Mouse (Mus musculus) thymus, adult 2 months (tissue): ENCODE measurements around the gene Nmur1. TPM values are rescaled to one million over a fixed set of nuclear protein-coding genes. Genes with fewer than 3 reads are reported as not detected.
A peak's percentile ranks its signal among the peaks of the same experiment; 100 is the strongest.

ENCODE experiments used
- DNase-seq: peaks from one replicate; pipeline ENCODE4 v3.0.0; 2021
- H3K27ac ChIP-seq: fragments of 200-500 bp; 2 replicates; pipeline ENCODE4 v1.5.1; 2012; ENCODE audit warnings: low read length, control low read depth; ENCODE audit not compliant: control insufficient read depth, insufficient read depth
- H3K27me3 ChIP-seq: fragments of 200-500 bp; 2 replicates; pipeline ENCODE4 v1.6.1; 2012; ENCODE audit warnings: mild to moderate bottlenecking, low read length, moderate library complexity, mixed read lengths; ENCODE audit not compliant: control insufficient read depth, insufficient read depth
- H3K36me3 ChIP-seq: fragments of 200-500 bp; 2 replicates; pipeline ENCODE4 v1.6.1; 2012; ENCODE audit warnings: mild to moderate bottlenecking, low read length, moderate library complexity; ENCODE audit not compliant: control insufficient read depth, insufficient read depth
- H3K4me1 ChIP-seq: fragments of 200-500 bp; replicated peaks from 2 replicates; pipeline ENCODE4 v1.6.1; 2012; ENCODE audit warnings: low read length; ENCODE audit not compliant: control insufficient read depth, insufficient read depth
- H3K4me3 ChIP-seq: fragments of 200-500 bp; 2 replicates; pipeline ENCODE4 v1.5.1; 2012; ENCODE audit warnings: mild to moderate bottlenecking, low read length, control low read depth, moderate library complexity; ENCODE audit not compliant: control insufficient read depth, insufficient read depth
- CTCF ChIP-seq: fragments of 200-500 bp; IDR thresholded peaks from 2 replicates; pipeline ENCODE4 v1.5.1; 2012; ENCODE audit warnings: mild to moderate bottlenecking, control low read depth, low read length, moderate library complexity, borderline replicate concordance; ENCODE audit not compliant: control insufficient read depth, poor library complexity, insufficient read depth; ENCODE audit errors: extremely low read depth
- POLR2A ChIP-seq: fragments of 200-500 bp; IDR thresholded peaks from 2 replicates; pipeline ENCODE4 v1.6.1; 2012; ENCODE audit warnings: mild to moderate bottlenecking, low read length, control low read depth, moderate library complexity; ENCODE audit not compliant: control insufficient read depth, poor library complexity, insufficient read depth; ENCODE audit errors: extremely low read depth
- WGBS: fragments of 180-500 bp; shearing (Covaris S2); methylation state at CpG from one replicate; pipeline ENCODE4 v1.1.7; 2018; 5-methylcytosine and 5-hydroxymethylcytosine counted together
- polyA plus RNA-seq: library from polyadenylated mRNA; depleted of rRNA; stranded (reverse); fragments of >200 nt; gene quantifications from 2 replicates; pipeline ENCODE4 v1.2.3, GENCODE M21; 2012

Nmur1 gene
- polyA plus RNA-seq, 1 experiment, result 0.44 TPM

- no peak overlapping the region for H3K4me3 ChIP-seq
- H3K4me1 ChIP-seq, result peaks cover 20% of the 10 kb centered on the region
- WGBS, result 89% methylated on average over 13 of the region's 13 CpGs
- no peak overlapping the region for H3K27ac ChIP-seq
- no peak for TF ChIP-seq CTCF
- no peak for TF ChIP-seq POLR2A
- no peaks in the 10 kb centered on the region for H3K36me3 ChIP-seq
- no peak for DNase-seq
- no peaks in the 10 kb centered on the region for H3K27me3 ChIP-seq
Observed at GRCm38 (mm10) chr1:86447596-86448171, 21.7 kb upstream of the Nmur1 start.

GRCm38 (mm10) chr1:86443386-86444172, 17.6 kb upstream of the Nmur1 start:
- peaks cover 29% of the 10 kb centered on the region for H3K4me1 ChIP-seq
- TF ChIP-seq POLR2A (no peak), CTCF (no peak)
- no peak overlapping the region for H3K4me3 ChIP-seq
- 54% methylated on average over 8 of the region's 8 CpGs for WGBS
- no peaks in the 10 kb centered on the region for H3K36me3 ChIP-seq
- no peak for DNase-seq
- H3K27ac ChIP-seq, result peak overlapping the region; percentile 82
- H3K27me3 ChIP-seq, result no peaks in the 10 kb centered on the region

- 4% methylated on average over 24 of the region's 24 CpGs for WGBS
- Histone ChIP-seq H3K4me3 (peak overlapping the region; percentile 75), H3K36me3 (no peaks in the 10 kb centered on the region), H3K27me3 (no peaks in the 10 kb centered on the region), H3K27ac (peak overlapping the region; percentile 82), H3K4me1 (peaks cover 27% of the 10 kb centered on the region)
- no peak for DNase-seq
- TF ChIP-seq POLR2A (no peak), CTCF (no peak)
Observed at GRCm38 (mm10) chr1:86442832-86443231, 16.8 kb upstream of the Nmur1 start.

GRCm38 (mm10) chr1:86441980-86442831, 16.2 kb upstream of the Nmur1 start:
- under 1% methylated on average over 81 of the region's 81 CpGs for WGBS
- H3K27ac ChIP-seq, result peak overlapping the region; percentile 85
- TF ChIP-seq CTCF, result peak; percentile 31; the same call in 1 of the 2 replicates
- peak; percentile 50 for TF ChIP-seq POLR2A
- DNase-seq, result peak; percentile 86
- H3K4me3 ChIP-seq, result peak overlapping the region; percentile 75
- peaks cover 24% of the 10 kb centered on the region for H3K4me1 ChIP-seq
- H3K27me3 ChIP-seq, result no peaks in the 10 kb centered on the region
- H3K36me3 ChIP-seq, result no peaks in the 10 kb centered on the region

GRCm38 (mm10) chr1:86441724-86441979, 15.6 kb upstream of the Nmur1 start:
- WGBS, result under 1% methylated on average over 5 of the region's 5 CpGs

More at GRCm38 (mm10) chr1:86441724-86441979, 15.6 kb upstream of the Nmur1 start:
- Histone ChIP-seq H3K27ac (peak overlapping the region; percentile 85), H3K4me3 (peak overlapping the region; percentile 75), H3K36me3 (no peaks in the 10 kb centered on the region), H3K4me1 (peaks cover 24% of the 10 kb centered on the region), H3K27me3 (no peaks in the 10 kb centered on the region)
- TF ChIP-seq CTCF (no peak), POLR2A (0 out of 2 replicates have a peak, but pooled peaks have one; percentile 8)
- DNase-seq, result no peak
